Mouse (Mus musculus): ENCODE results near the gene Gm16223. TPM values are rescaled to one million over a fixed set of nuclear protein-coding genes. Genes with fewer than 3 reads are reported as not detected.

Gm16223 gene
- polyA plus RNA-seq, 1 experiment from 2014 or later: not detected

- no peak overlapping the region for H3K4me3 ChIP-seq
- no peak for DNase-seq (ENCODE audit: low spot score)
- H3K36me3 ChIP-seq: no peaks in the 10 kb centered on the region
- no peaks in the 10 kb centered on the region for H3K9me3 ChIP-seq (replicated peaks)
- H3K4me1 ChIP-seq: no peaks in the 10 kb centered on the region
- 60% methylated on average over 1 of the region's 1 CpGs for WGBS
- H3K27me3 ChIP-seq (ENCODE audit: low read depth, poor library complexity, severe bottlenecking): no peaks in the 10 kb centered on the region
- no peak overlapping the region for H3K27ac ChIP-seq
Observed at GRCm38 (mm10) chr5:42166311-42166710, 98.6 kb downstream of the Gm16223 start.

- H3K4me3 ChIP-seq: no peak overlapping the region
- no peaks in the 10 kb centered on the region for H3K9me3 ChIP-seq (replicated peaks)
- 93% methylated on average over 3 of the region's 3 CpGs for WGBS
- no peak overlapping the region for H3K27ac ChIP-seq
- no peaks in the 10 kb centered on the region for H3K27me3 ChIP-seq (ENCODE audit: low read depth, poor library complexity, severe bottlenecking)
- no peaks in the 10 kb centered on the region for H3K4me1 ChIP-seq
- DNase-seq (ENCODE audit: low spot score): no peak
- no peaks in the 10 kb centered on the region for H3K36me3 ChIP-seq
Observed at GRCm38 (mm10) chr5:42168071-42168470, 100.3 kb downstream of the Gm16223 start.

GRCm38 (mm10) chr5:42168785-42169184, 101.0 kb downstream of the Gm16223 start:
- no peaks in the 10 kb centered on the region for H3K27me3 ChIP-seq (ENCODE audit: low read depth, poor library complexity, severe bottlenecking)
- no peak for DNase-seq (ENCODE audit: low spot score)
- no peaks in the 10 kb centered on the region for H3K4me1 ChIP-seq
- no peaks in the 10 kb centered on the region for H3K9me3 ChIP-seq (replicated peaks)
- 87% methylated on average over 5 of the region's 5 CpGs for WGBS
- H3K27ac ChIP-seq: no peak overlapping the region
- H3K36me3 ChIP-seq: no peaks in the 10 kb centered on the region
- no peak overlapping the region for H3K4me3 ChIP-seq

- no peaks in the 10 kb centered on the region for H3K4me1 ChIP-seq
- H3K36me3 ChIP-seq: no peaks in the 10 kb centered on the region
- H3K27me3 ChIP-seq (ENCODE audit: low read depth, poor library complexity, severe bottlenecking): no peaks in the 10 kb centered on the region
- WGBS: 74% methylated on average over 2 of the region's 2 CpGs
- no peak overlapping the region for H3K27ac ChIP-seq
- no peak overlapping the region for H3K4me3 ChIP-seq
- no peak for DNase-seq (ENCODE audit: low spot score)
- no peaks in the 10 kb centered on the region for H3K9me3 ChIP-seq (replicated peaks)
Observed at GRCm38 (mm10) chr5:42174109-42174508, 106.3 kb downstream of the Gm16223 start.

- 57% methylated on average over 2 of the region's 2 CpGs for WGBS
- Histone ChIP-seq H3K9me3 (replicated peaks) (no peaks in the 10 kb centered on the region), H3K4me1 (no peaks in the 10 kb centered on the region), H3K27me3 (ENCODE audit: low read depth, poor library complexity, severe bottlenecking) (no peaks in the 10 kb centered on the region), H3K4me3 (no peak overlapping the region), H3K27ac (no peak overlapping the region), H3K36me3 (no peaks in the 10 kb centered on the region)
- DNase-seq (ENCODE audit: low spot score): no peak
Observed at GRCm38 (mm10) chr5:42175424-42175823, 107.7 kb downstream of the Gm16223 start.

- H3K4me3 ChIP-seq: no peak overlapping the region
- DNase-seq (ENCODE audit: low spot score): no peak
- no peaks in the 10 kb centered on the region for H3K36me3 ChIP-seq
- H3K27me3 ChIP-seq (ENCODE audit: low read depth, poor library complexity, severe bottlenecking): no peaks in the 10 kb centered on the region
- no peaks in the 10 kb centered on the region for H3K4me1 ChIP-seq
- no peaks in the 10 kb centered on the region for H3K9me3 ChIP-seq (replicated peaks)
- no peak overlapping the region for H3K27ac ChIP-seq
- 56% methylated on average over 3 of the region's 3 CpGs for WGBS
Observed at GRCm38 (mm10) chr5:42198493-42198892, 130.7 kb downstream of the Gm16223 start.

GRCm38 (mm10) chr5:42207456-42208122, 139.8 kb downstream of the Gm16223 start:
- Histone ChIP-seq H3K27ac (no peak overlapping the region), H3K4me1 (no peaks in the 10 kb centered on the region), H3K9me3 (replicated peaks) (no peaks in the 10 kb centered on the region), H3K27me3 (ENCODE audit: low read depth, poor library complexity, severe bottlenecking) (no peaks in the 10 kb centered on the region), H3K36me3 (no peaks in the 10 kb centered on the region), H3K4me3 (no peak overlapping the region)
- DNase-seq (ENCODE audit: low spot score): no peak
- 92% methylated on average over 3 of the region's 3 CpGs for WGBS

- no peaks in the 10 kb centered on the region for H3K4me1 ChIP-seq
- no peaks in the 10 kb centered on the region for H3K9me3 ChIP-seq (replicated peaks)
- no peak overlapping the region for H3K27ac ChIP-seq
- no peaks in the 10 kb centered on the region for H3K27me3 ChIP-seq (ENCODE audit: low read depth, poor library complexity, severe bottlenecking)
- WGBS: 70% methylated on average over 4 of the region's 4 CpGs
- H3K4me3 ChIP-seq: no peak overlapping the region
- H3K36me3 ChIP-seq: no peaks in the 10 kb centered on the region
- no peak for DNase-seq (ENCODE audit: low spot score)
Observed at GRCm38 (mm10) chr5:42211554-42212338, 144.0 kb downstream of the Gm16223 start.

- Histone ChIP-seq H3K27me3 (ENCODE audit: low read depth, poor library complexity, severe bottlenecking) (no peaks in the 10 kb centered on the region), H3K27ac (no peak overlapping the region), H3K9me3 (replicated peaks) (no peaks in the 10 kb centered on the region), H3K4me3 (no peak overlapping the region), H3K4me1 (no peaks in the 10 kb centered on the region), H3K36me3 (no peaks in the 10 kb centered on the region)
- WGBS: 92% methylated on average over 4 of the region's 4 CpGs
- DNase-seq (ENCODE audit: low spot score): no peak
Observed at GRCm38 (mm10) chr5:42212353-42212752, 144.6 kb downstream of the Gm16223 start.

GRCm38 (mm10) chr5:42224840-42225239, 157.1 kb downstream of the Gm16223 start:
- H3K36me3 ChIP-seq: no peaks in the 10 kb centered on the region
- DNase-seq (ENCODE audit: low spot score): no peak
- H3K4me3 ChIP-seq: no peak overlapping the region
- no peaks in the 10 kb centered on the region for H3K9me3 ChIP-seq (replicated peaks)
- WGBS: 88% methylated on average over 1 of the region's 1 CpGs
- H3K27me3 ChIP-seq (ENCODE audit: low read depth, poor library complexity, severe bottlenecking): no peaks in the 10 kb centered on the region
- H3K4me1 ChIP-seq: no peaks in the 10 kb centered on the region
- no peak overlapping the region for H3K27ac ChIP-seq

- 59% methylated on average over 2 of the region's 2 CpGs for WGBS
Observed at GRCm38 (mm10) chr5:42228631-42229030, 160.9 kb downstream of the Gm16223 start.

GRCm38 (mm10) chr5:42239291-42239690, 171.5 kb downstream of the Gm16223 start:
- H3K36me3 ChIP-seq: no peaks in the 10 kb centered on the region
- no peaks in the 10 kb centered on the region for H3K4me1 ChIP-seq
- WGBS: 86% methylated on average over 5 of the region's 5 CpGs
- no peak for DNase-seq (ENCODE audit: low spot score)
- no peak overlapping the region for H3K27ac ChIP-seq
- no peak overlapping the region for H3K4me3 ChIP-seq
- no peaks in the 10 kb centered on the region for H3K27me3 ChIP-seq (ENCODE audit: low read depth, poor library complexity, severe bottlenecking)
- no peaks in the 10 kb centered on the region for H3K9me3 ChIP-seq (replicated peaks)

More at GRCm38 (mm10) chr5:42228631-42229030, 160.9 kb downstream of the Gm16223 start:
- Histone ChIP-seq H3K4me3 (no peak overlapping the region), H3K9me3 (replicated peaks) (no peaks in the 10 kb centered on the region), H3K4me1 (no peaks in the 10 kb centered on the region), H3K36me3 (no peaks in the 10 kb centered on the region), H3K27ac (no peak overlapping the region), H3K27me3 (ENCODE audit: low read depth, poor library complexity, severe bottlenecking) (no peaks in the 10 kb centered on the region)
- no peak for DNase-seq (ENCODE audit: low spot score)

- DNase-seq (ENCODE audit: low spot score): no peak
- no peaks in the 10 kb centered on the region for H3K27me3 ChIP-seq (ENCODE audit: low read depth, poor library complexity, severe bottlenecking)
- no peaks in the 10 kb centered on the region for H3K9me3 ChIP-seq (replicated peaks)
- no peak overlapping the region for H3K4me3 ChIP-seq
- no peaks in the 10 kb centered on the region for H3K4me1 ChIP-seq
- no peaks in the 10 kb centered on the region for H3K36me3 ChIP-seq
- H3K27ac ChIP-seq: no peak overlapping the region
Observed at GRCm38 (mm10) chr5:42239806-42240205, 172.0 kb downstream of the Gm16223 start.
